Mouse (Mus musculus) liver, postnatal 0 days (tissue): ENCODE measurements around the gene Polr1e. TPM values are rescaled to one million over a fixed set of nuclear protein-coding genes. Genes with fewer than 3 reads are reported as not detected.
"Not testable (repeated sequence)": the region's sequence is repeated elsewhere in the genome, so short reads cannot be mapped to it uniquely, and the experiment has no call there.

Source experiments
- ATAC-seq: fragments of 200-750 bp; cut with Nextera tagmentation; 2 replicates; pipeline ENCODE4 v1.8.0; 2017; ENCODE audit warnings: mild to moderate bottlenecking, moderate library complexity
- DNase-seq: peaks from one replicate; pipeline ENCODE4 v3.0.0-alpha.2; 2016
- H3K27ac ChIP-seq: fragments of 300-500 bp; sonication (generic); 2 replicates; pipeline ENCODE4 v1.5.1; 2014; ENCODE audit warnings: antibody characterized with exemption, moderate library complexity, mild to moderate bottlenecking, low read depth
- H3K27me3 ChIP-seq: fragments of 300-500 bp; sonication (generic); 2 replicates; pipeline ENCODE4 v1.6.1; 2014; ENCODE audit warnings: low read length, control low read depth, mixed read lengths; ENCODE audit not compliant: insufficient read depth
- H3K36me3 ChIP-seq: fragments of 300-500 bp; sonication (generic); replicated peaks from 2 replicates; pipeline ENCODE4 v1.6.1; 2014; ENCODE audit warnings: mild to moderate bottlenecking, control low read depth, low read length, moderate library complexity, mixed read lengths; ENCODE audit not compliant: insufficient read depth
- H3K4me1 ChIP-seq: fragments of 300-500 bp; sonication (generic); 2 replicates; pipeline ENCODE4 v1.6.1; 2014; ENCODE audit warnings: antibody characterized with exemption, mild to moderate bottlenecking, control low read depth; ENCODE audit not compliant: insufficient read depth
- H3K4me2 ChIP-seq: fragments of 300-500 bp; sonication (generic); 2 replicates; pipeline ENCODE4 v1.6.1; 2014; ENCODE audit warnings: low read depth, mild to moderate bottlenecking, low read length, moderate library complexity, mixed read lengths
- H3K4me3 ChIP-seq: fragments of 300-500 bp; sonication (generic); 2 replicates; pipeline ENCODE4 v1.5.1; 2014; ENCODE audit warnings: low read depth, low read length
- H3K9ac ChIP-seq: fragments of 300-500 bp; sonication (generic); replicated peaks from 2 replicates; pipeline ENCODE4 v1.6.1; 2014; ENCODE audit warnings: mild to moderate bottlenecking, moderate library complexity
- H3K9me3 ChIP-seq: fragments of 300-500 bp; sonication (generic); 2 replicates; pipeline ENCODE4 v1.6.1; 2016; ENCODE audit warnings: mild to moderate bottlenecking, control low read depth, low read length, mixed read lengths
- CTCF ChIP-seq: sonication (generic); IDR thresholded peaks from 2 replicates; pipeline ENCODE4 v1.5.1; 2016; ENCODE audit warnings: antibody characterized with exemption, low read depth
- EP300 ChIP-seq: IDR thresholded peaks from 2 replicates; pipeline ENCODE4 v1.6.1; 2016; ENCODE audit warnings: antibody characterized with exemption, low read depth, mild to moderate bottlenecking
- WGBS: fragments of 180-500 bp; shearing (Covaris S2); extraction: QIAGEN DNeasy Blood & Tissue Kit; methylation state at CpG from one replicate; pipeline ENCODE4 v1.1.7; 2014; ENCODE audit not compliant: insufficient replicate concordance; 5-methylcytosine and 5-hydroxymethylcytosine counted together
- polyA plus RNA-seq: library from polyadenylated mRNA; unstranded; fragments of >200 nt; fragmentation: Nextera tagmentation; extraction: Ambion mirVana; gene quantifications from 2 replicates; pipeline ENCODE4 v1.2.1, GENCODE M21; 2015

Gene Polr1e
- polyA plus RNA-seq, 1 experiment from 2014 or later, result 11.0 TPM

- Histone ChIP-seq H3K9ac (no peak overlapping the region), H3K4me2 (no peak overlapping the region), H3K27ac (no peak overlapping the region), H3K4me1 (no peaks in the 10 kb centered on the region), H3K27me3 (no peaks in the 10 kb centered on the region), H3K9me3 (no peaks in the 10 kb centered on the region), H3K4me3 (no peak overlapping the region), H3K36me3 (peaks cover 3% of the 10 kb centered on the region; the same call in 1 of the 2 replicates)
- TF ChIP-seq EP300 (no peak), CTCF (no peak)
- ATAC-seq (no peak), DNase-seq (no peak)
- 73% methylated on average over 7 of the region's 7 CpGs for WGBS
These were observed 22.4 kb downstream of the Polr1e start for GRCm38 (mm10) chr4:45040795-45041194.

GRCm38 (mm10) chr4:45046679-45047078, 28.3 kb downstream of the Polr1e start:
- 86% methylated on average over 5 of the region's 5 CpGs for WGBS
- no peaks in the 10 kb centered on the region for H3K27me3 ChIP-seq
- peaks cover 6% of the 10 kb centered on the region for H3K36me3 ChIP-seq
- TF ChIP-seq CTCF (no peak), EP300 (no peak)
- DNase-seq (no peak), ATAC-seq (no peak)
- no peak overlapping the region for H3K9ac ChIP-seq
- H3K4me1 ChIP-seq, result no peaks in the 10 kb centered on the region
- no peak overlapping the region for H3K4me2 ChIP-seq
- no peaks in the 10 kb centered on the region for H3K9me3 ChIP-seq
- H3K27ac ChIP-seq, result no peak overlapping the region
- H3K4me3 ChIP-seq, result no peak overlapping the region

GRCm38 (mm10) chr4:45047286-45047887, 29.0 kb downstream of the Polr1e start:
- DNase-seq, result no peak
- 82% methylated on average over 9 of the region's 9 CpGs for WGBS
- H3K9ac ChIP-seq, result no peak overlapping the region
- H3K27ac ChIP-seq, result no peak overlapping the region
- H3K36me3 ChIP-seq, result peaks cover 6% of the 10 kb centered on the region
- H3K27me3 ChIP-seq, result no peaks in the 10 kb centered on the region
- H3K4me1 ChIP-seq, result no peaks in the 10 kb centered on the region
- no peak for TF ChIP-seq EP300
- TF ChIP-seq CTCF, result no peak
- no peak overlapping the region for H3K4me2 ChIP-seq
- ATAC-seq, result no peak
- no peaks in the 10 kb centered on the region for H3K9me3 ChIP-seq
- H3K4me3 ChIP-seq, result no peak overlapping the region

GRCm38 (mm10) chr4:45047956-45048355, 29.6 kb downstream of the Polr1e start:
- H3K4me1 ChIP-seq, result no peaks in the 10 kb centered on the region
- 85% methylated on average over 9 of the region's 9 CpGs for WGBS
- H3K27me3 ChIP-seq, result no peaks in the 10 kb centered on the region
- H3K4me3 ChIP-seq, result no peak overlapping the region
- no peaks in the 10 kb centered on the region for H3K9me3 ChIP-seq
- no peak overlapping the region for H3K9ac ChIP-seq
- ATAC-seq (no peak), DNase-seq (no peak)
- TF ChIP-seq CTCF, result no peak
- no peak for TF ChIP-seq EP300
- H3K4me2 ChIP-seq, result no peak overlapping the region
- peaks cover 6% of the 10 kb centered on the region for H3K36me3 ChIP-seq
- no peak overlapping the region for H3K27ac ChIP-seq

GRCm38 (mm10) chr4:45054862-45055261, 36.5 kb downstream of the Polr1e start:
- H3K27ac ChIP-seq, result no peak overlapping the region
- no peaks in the 10 kb centered on the region for H3K9me3 ChIP-seq
- H3K27me3 ChIP-seq, result no peaks in the 10 kb centered on the region
- DNase-seq (no peak), ATAC-seq (no peak)
- H3K4me2 ChIP-seq, result no peak overlapping the region
- peaks cover 9% of the 10 kb centered on the region; the same call in 1 of the 2 replicates for H3K36me3 ChIP-seq
- H3K4me1 ChIP-seq, result no peaks in the 10 kb centered on the region
- peak; percentile 64 for TF ChIP-seq CTCF
- no peak for TF ChIP-seq EP300
- WGBS, result 42% methylated on average over 3 of the region's 3 CpGs
- H3K9ac ChIP-seq, result no peak overlapping the region
- no peak overlapping the region for H3K4me3 ChIP-seq

DNA sequence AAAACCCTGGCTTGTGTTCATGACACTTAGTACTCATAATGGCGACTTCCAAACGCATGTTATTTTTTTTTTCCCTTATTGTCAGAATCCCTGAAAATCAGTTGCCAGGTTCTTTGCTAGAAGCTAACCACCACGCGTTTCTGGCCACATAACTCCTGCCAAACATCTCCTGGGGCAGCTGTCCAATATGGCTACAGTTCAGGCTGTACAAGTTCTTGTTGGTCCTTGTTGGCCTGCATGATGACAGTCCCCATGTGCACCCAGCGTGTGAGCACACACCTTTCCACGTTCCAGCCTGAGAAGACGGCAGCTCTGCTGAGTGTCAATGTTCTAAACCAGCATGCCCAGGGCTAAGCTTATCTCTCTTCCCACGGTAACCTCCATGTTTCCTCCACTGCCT, 37.1 kb downstream of the Polr1e start:
- no peak overlapping the region for H3K4me2 ChIP-seq

GRCm38 (mm10) chr4:45063836-45064235, 45.5 kb downstream of the Polr1e start:
- H3K4me1 ChIP-seq, result peaks cover 14% of the 10 kb centered on the region
- not testable (repeated sequence) for ATAC-seq, H3K4me2 ChIP-seq, H3K36me3 ChIP-seq, H3K9me3 ChIP-seq, H3K9ac ChIP-seq, H3K4me3 ChIP-seq, DNase-seq, H3K27me3 ChIP-seq
- 0 out of 2 replicates have a peak overlapping the region, but pooled peaks have one; percentile 29 for H3K27ac ChIP-seq
- 56% methylated on average over 1 of the region's 1 CpGs for WGBS

More for the DNA sequence above, 37.1 kb downstream of the Polr1e start:
- Histone ChIP-seq H3K27me3 (no peaks in the 10 kb centered on the region), H3K9me3 (no peaks in the 10 kb centered on the region), H3K36me3 (peaks cover 9% of the 10 kb centered on the region; the same call in 1 of the 2 replicates), H3K4me1 (no peaks in the 10 kb centered on the region), H3K4me3 (no peak overlapping the region), H3K9ac (no peak overlapping the region), H3K27ac (no peak overlapping the region)
- no peak for TF ChIP-seq CTCF
- TF ChIP-seq EP300, result no peak
- WGBS, result 73% methylated on average over 8 of the region's 8 CpGs
- no peak for DNase-seq
- ATAC-seq, result no peak
